Mouse (Mus musculus) liver, postnatal 0 days (tissue): ENCODE results near the gene Ftcd.

Source experiments
- CTCF ChIP-seq: sonication (generic); IDR thresholded peaks from 2 replicates; pipeline ENCODE4 v1.5.1; 2016; ENCODE audit warnings: antibody characterized with exemption, low read depth
- EP300 ChIP-seq: IDR thresholded peaks from 2 replicates; pipeline ENCODE4 v1.6.1; 2016; ENCODE audit warnings: antibody characterized with exemption, low read depth, mild to moderate bottlenecking

DNA sequence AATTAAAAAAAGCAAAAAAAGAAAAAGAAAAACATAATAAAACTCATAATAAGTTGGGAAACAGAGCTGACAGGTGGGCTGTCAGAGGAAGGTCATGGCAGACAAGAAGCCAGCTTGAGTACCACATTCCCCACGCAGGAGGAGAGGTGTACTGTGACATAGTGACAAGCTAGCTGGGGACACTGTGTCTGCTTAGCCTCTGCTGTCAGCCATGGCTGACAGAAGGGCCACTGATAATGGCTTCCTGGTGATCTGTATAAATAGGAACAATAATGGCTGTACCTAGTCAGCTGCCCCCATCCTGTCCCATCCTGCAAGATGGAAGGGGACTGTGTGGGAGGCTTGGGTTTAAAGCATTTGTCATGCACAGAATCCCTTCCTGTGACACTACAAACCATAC is 10.7 kb downstream of the Ftcd start:
- no peak for TF ChIP-seq CTCF
- no peak for TF ChIP-seq EP300
